Mouse (Mus musculus) kidney, postnatal 14 days (tissue): Measurements from ENCODE around the gene Clec9a.

Experiments
- DNase-seq: peaks from one replicate; pipeline ENCODE4 v3.0.0; 2022; ENCODE audit warnings: mixed read lengths

Clec9a gene

DNA sequence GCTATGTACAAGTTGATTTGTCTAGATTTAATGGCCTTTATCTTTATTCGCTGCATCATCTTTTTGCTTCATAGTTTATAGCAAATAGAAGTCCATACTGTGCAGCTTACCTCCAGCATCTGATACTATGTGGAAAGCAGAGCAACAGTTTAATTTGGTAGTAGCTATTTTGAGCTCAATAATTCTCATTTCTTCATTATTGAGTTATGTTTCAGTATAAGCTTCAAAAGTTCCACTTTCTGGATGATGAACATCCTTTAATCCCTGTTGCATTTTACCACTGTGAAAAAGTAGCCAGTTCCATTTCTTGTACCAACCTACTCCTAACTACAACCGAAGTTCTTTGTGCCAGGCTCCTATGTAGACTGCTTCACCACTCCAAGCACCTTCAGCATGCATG lies at the start of gene Clec9a:
Gene Clec9a, plus strand, starts transcription at position 301 of the 400 bp plus-strand sequence.
- no peak for DNase-seq

DNA sequence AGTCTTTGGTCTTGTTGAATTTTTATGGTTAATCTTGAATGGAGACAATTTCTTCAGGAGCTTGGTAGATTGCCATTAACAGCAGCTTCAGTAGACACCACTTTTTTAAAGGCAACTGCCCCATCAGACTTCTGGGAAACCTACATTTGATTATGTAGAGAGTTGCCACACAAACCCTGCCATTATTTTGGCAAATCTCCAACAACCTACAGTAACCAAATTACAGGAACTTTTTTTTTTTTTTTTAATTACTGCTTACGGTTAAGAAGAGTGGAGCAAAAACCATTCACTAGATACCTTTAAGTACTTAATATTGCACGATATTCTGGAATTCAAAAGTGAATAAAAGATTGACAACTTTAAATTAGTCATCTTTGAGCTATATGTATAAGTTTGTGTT lies 49.1 kb upstream of the Clec9a start:
- no peak for DNase-seq

DNA sequence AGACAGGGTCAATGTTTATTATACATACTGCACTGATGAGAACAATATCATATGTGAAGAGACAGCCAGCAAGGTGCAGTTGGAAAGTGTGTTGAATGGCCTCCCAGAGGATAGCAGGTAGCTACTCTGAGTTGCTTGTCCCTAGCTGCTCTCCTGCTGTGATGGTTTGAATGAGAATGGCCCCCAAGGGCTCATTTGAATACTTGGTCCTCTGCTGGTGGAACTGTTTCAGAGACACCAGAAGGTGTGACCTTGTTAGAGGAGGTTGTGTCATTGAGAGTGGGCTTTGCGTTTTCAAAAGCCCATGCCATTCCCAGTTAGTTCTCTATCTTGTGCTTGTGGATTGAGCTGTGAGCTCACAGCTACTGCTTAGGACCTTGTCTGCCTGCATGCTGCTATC lies 44.7 kb upstream of the Clec9a start:
- DNase-seq: no peak

DNA sequence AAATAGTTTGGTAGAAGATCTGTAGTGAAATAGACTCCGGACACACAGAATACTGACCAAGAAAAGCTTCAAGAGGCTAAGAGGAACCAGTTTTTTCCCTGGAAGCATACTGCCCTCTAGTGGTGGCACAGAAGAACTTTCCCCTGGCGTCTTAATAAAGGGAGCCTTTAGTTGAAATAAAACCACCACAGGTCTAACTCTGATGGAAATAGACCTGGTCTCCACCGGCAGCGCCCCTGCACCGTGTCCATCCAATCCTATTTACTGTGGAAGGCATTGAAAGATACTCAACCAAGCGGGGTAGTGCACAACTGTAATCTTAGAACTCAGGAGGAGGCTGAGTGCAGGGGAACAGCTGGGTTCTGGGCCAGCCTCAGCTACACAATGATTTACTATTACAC lies 42.7 kb upstream of the Clec9a start:
- DNase-seq: peak; percentile 17

DNA sequence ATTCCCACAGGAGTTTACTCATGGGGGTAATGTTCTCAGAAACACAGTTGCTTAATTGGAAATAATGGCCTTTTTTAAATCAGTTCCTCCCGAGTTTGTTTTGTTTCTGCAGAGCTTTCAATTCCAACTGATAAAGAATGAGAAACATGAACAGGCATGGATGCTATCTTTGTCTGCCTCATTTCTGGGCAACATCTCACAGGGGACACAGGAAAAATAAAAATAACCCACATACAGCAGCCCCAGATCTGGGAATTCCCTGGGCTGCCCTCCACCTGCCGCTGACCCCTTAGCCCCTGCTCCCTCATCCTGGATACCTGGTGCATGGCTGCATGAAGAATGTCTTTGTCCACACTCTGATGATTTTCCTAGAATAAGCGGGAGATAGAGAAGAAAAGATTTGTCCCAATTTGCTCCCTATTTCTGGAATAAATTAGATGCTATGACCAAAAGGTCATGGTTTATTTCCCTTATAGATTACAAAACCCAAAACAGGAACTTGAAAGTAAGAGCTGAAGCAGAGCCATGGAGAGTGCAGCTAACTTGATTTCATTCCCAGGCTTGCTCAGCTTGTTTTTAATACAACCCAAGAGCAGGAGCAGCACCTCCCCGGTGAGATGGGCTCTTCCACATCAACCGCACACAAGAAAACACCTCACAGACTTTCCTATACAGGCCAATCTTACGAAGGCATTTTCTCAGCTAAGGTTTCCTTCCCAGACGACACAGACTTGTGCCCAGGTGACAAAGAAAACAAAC lies 39.1 kb upstream of the Clec9a start:
- no peak for DNase-seq

DNA sequence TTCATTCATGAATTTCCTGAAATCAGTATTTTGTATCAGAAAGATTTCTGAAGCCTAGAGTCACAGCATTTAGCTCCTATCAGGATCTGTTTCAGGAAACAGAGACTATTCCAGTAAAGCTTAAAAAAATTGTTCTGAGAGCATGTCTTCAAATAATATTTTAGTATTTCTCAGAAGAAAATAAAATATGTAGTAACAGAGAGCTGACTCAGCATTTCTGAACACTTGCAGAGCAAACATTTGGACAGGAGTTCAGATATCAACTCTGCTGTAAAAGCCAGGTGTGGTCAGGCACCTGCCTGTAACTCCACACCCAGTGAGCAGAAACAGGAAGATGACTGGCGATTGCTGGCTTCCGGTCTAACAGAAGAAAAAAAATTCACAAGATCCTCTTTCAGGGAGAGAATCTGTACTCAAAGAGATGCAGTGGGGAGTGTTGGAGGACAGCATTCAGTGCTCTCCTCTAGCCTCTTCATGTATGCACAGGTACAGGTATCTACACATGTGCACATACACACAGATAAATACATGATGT lies 33.7 kb upstream of the Clec9a start:
- DNase-seq: no peak

DNA sequence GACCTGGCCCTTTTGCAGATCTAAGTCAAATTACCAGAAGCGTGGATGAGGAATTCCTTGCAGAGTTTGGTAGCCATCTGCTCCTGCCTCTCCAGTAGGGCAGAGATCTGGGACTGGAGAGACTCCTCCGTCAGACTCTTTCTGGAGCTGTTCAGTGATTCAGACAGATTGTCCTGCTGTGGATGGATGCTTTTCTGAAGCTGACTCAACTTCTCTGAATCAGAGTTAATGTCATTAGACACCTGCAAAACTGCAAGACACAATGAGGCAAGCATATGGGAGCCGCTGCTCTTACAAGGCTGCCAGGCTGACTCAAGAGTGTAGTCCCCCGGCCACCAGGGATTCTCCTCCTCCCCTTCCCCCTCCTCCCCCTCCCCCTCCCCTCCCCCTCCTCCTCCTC lies 28.2 kb upstream of the Clec9a start:
- no peak for DNase-seq

DNA sequence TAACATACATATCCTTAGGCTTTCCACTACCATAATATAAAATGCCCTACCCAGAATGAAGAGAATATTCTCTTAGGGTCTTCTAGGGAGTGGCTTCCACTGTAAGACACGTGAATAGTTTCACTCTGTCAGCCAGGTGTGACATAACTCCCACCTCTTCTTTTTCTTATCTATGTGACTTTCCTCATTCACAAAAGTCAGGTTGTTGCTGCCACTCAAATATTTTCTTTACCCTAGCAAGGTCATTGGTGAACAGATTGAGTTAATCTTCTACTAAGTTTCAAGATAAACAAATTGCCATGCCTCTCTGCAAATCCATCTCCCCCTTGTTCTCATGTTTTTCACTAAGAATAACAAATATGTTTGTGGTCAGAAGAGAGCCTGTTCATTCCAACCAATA lies 26.9 kb upstream of the Clec9a start:
- no peak for DNase-seq

DNA sequence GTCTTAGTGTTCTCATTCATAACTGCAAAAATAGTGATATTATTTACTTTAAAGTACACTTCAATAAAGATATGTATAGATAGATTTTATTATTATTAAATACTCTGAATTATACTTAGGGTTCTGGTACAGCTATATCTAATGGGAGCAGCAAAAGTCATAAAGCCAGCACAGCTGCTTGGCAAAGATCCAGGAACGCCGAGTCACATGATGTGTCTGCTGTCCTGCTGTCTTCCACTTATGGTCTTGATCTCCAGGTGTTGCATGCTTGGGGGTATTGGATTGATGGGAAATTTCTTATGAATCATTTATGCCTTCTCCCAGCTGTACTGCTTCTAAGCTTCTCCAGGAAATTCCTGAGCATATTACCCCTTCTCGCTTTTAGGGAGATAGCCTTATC lies 25.2 kb upstream of the Clec9a start:
- no peak for DNase-seq

DNA sequence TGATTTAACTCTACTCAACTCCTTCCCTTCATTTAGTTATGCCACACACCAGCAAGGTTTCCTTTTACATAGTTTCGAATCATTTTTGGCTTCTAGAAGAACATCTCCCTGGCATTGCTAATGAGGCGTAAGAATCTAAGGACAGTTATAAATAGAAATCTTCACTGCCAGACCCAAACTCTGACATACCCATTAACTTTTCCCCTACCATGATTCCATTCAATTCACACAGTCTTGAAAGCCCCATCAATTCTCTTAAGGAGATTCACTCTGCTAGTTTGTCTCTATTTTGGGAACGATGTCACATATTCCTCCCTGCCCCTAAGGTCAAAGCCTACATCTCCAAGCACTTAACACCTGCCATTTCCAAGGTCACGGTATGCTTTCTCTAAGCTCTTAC lies 23.7 kb upstream of the Clec9a start:
- no peak for DNase-seq

DNA sequence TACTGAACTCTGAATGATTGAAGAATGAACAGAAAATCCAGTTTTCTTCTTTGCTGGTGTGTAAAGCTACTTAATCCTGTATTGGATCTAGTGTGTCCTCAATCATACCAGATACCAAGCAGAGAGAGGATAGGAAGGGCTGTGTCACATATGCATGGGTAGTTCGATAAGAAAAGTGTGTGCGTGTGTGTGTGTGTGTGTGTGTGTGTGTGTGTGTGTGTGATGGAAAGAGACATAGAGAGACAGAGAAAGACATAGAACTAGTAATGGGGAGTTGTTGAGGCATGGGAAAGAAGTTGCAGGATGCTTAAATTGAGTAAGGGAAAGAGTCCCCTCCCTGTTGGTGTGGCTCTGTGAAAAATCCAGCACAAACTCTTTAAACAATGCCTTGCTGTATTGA lies 22.9 kb upstream of the Clec9a start, which contains the start of gene Clec12b:
Gene Clec12b, minus strand, starts transcription at position 101 of the 400 bp plus-strand sequence.
- no peak for DNase-seq

DNA sequence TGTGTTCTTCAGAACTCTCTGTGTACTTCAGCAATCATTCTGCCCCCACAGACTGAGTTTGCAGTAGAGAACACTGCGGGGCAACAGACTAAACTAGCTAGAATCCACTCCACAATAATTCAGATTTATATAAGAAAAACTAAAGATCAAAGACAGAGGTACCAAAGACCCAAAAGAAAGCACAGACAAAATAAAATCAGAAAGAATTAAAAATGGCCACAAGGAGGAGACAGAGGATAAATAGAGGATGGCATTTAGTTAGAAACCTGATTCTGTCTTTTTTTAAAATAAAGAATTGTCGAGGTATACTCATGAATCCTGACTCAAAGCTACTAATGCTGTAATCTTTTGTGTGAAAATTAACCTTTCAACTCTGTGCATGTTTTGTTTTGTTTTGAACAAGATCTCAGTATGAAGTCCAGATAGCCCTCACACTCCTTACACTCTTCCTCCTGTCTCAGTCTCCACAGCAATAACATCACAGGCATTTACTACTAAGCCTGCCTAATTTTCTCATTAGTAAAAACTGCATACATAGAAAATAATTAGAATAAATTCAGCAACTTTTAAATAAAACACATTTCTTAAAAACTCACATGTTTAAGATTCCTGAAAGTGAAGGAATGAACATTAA lies 15.5 kb upstream of the Clec9a start:
- no peak for DNase-seq

DNA sequence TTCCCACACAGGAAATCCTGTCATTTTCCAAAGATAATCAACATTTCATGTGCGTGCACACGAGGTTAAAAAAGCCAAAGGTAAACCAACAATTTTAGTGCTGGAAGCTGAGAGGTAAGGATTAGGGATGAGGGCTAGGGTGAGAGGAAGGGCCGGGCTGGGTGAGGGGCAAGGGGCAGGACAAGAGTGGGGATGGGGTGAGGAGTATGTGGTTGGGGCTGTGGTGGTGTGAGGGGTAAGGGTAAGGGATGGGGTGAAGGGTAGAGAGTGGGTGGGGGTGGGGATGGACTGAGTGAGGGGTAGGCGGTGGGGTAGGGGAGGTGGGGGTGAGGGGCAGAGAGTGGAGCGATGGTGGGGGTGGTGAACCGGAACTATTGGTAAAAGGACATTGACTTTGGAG lies 14.9 kb upstream of the Clec9a start:
- DNase-seq: no peak

DNA sequence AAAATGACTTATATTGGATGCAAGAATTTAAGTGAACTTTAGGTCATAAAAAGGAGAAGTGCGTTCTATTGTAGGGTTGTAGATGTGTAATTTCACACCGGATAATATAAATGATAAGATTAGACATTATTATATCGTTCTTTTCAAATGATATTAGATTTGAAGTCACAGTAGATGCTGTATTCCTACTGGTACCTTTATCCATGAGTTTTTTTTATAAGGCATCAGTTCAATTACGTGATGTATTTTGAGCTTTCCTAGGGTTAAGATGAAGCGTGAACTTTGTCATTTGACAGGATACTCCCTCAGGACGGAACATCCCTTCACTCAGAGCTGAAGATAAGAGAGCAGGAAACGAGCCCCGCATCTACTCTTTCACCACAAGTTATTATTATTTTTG lies 11.7 kb upstream of the Clec9a start, which contains the start of gene Clec1b:
Gene Clec1b, plus strand, starts transcription at position 301 of the 400 bp plus-strand sequence.
- no peak for DNase-seq

DNA sequence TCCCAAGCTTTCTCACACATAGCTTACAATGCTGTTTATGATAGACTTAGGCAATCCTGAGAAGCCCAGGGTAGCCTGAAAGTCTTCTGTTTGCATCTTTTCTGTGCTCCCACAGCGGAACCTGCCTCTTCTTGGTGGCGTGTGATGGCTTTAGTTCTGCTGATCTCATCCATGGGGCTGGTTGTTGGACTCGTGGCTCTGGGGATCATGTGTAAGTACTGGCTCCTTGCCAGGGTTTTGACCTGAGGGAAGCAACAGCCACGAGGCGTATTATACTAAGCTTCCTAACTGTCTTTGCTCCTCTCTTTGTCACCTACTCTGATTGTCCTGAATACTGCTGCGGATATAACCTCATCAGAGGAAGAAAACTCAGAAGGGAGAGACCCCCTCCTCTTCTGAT lies 8.7 kb upstream of the Clec9a start:
- peak; percentile 76 for DNase-seq

DNA sequence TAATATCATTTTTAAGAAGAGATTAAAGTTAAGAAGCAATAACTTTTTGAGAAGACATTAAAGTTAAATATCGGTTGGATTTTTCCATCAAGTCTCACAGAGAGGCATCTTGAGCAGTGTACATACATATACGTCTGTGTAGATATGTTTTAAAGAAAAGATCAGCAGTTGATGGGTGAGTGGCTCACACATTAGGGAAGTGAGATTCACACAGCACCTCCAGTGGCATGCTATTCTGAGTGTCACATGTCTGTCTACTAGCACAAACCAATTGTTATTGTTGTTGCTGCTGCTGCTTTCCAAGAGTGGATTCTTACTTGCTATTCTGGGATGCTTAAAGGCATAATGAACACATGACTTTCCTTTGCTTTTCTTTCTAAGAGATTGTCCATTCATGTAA lies 6.3 kb upstream of the Clec9a start:
- DNase-seq: no peak

DNA sequence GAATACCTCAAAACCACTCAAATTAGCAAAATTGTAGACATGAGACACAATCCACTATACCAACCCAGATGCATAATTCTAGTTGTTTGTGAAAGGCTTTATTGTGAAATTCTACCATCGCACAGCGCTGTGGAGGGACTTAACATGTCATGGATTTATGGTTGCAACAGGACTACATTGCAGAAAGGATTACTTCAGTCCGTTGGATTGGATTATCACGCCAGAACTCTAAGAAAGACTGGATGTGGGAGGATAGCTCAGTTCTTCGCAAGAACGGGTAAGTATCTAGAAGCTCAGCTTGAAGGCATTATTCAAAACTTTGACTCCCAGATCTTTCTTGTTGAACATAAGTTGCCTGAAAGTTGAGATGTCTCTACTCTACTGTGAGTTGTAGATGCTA lies 5.3 kb upstream of the Clec9a start:
- DNase-seq: no peak

DNA sequence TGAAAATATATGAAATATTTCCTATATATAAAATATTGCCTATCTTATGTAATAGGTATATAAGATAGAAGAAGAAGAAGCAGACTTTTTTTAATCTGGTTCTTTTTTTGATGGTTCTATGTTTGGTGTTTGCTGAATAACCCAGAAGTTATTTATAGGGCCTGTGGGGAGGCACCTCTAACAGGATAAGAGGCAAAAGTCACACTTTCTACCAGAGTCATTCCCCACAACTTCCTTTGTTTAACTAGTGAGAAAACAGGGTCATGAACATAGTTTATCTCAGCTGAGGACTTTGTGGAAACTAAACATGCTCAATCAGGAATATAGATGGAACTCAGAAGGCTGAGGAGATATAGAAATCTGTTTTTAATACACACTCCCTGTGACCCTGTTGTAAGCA lies 2.7 kb upstream of the Clec9a start:
- DNase-seq: no peak

DNA sequence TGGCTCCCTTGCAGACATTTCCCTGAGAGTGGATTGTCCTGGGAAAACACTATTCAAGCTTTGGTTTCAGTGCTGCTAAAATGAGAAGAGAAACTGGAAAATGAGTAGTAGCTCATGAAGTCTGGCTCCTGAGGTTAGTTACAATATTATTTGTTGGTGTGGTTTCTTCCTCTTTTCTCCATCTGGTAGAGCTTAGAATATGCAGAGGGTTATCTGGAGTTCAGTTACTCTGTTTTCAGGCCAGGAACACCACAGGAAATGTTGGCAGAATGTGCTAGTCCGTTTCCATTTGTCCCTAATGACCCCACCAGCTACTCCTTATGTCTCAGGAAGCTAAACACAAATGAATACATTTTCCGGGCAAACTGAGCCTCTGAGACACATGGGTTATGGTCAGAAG lies 1.3 kb upstream of the Clec9a start:
- DNase-seq: peak; percentile 34

DNA sequence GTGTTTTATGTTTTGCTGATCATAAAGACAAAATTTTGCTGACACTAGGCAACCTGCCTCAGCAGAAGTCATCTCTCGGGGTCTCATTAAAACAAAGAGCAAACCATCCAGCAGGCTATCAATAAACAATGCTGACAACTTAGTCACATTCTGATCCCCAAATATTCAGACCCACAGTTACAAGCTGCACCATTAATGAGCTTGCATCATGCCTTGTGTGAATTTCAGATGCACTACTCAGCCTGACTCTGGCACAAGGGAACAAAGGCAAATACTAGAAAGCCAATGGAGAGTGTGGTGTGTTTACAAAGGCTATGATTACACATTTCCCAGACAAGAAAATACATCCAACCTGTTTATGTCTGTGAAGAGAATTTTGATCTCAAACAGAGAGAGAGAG lies 5.5 kb downstream of the Clec9a start:
- no peak for DNase-seq

DNA sequence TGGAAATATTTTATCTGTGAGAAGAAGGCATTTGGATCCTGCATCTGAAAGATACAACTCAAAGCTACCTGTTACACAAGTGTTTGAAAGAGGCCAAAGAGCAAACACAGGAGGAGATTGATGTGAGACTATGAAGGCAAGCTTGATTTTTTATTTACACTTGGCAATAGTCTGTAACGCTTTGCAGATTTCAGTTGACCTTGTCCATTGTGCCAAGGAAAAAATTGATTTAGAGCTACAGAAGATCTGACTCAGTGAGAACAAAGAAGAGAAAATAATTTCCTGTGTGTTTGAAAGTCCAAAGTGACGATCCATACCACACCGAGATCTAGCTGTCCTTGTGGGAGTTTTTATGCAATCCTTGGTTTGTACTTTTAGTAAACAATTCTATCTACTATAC lies 13.6 kb downstream of the Clec9a start:
- DNase-seq: no peak

DNA sequence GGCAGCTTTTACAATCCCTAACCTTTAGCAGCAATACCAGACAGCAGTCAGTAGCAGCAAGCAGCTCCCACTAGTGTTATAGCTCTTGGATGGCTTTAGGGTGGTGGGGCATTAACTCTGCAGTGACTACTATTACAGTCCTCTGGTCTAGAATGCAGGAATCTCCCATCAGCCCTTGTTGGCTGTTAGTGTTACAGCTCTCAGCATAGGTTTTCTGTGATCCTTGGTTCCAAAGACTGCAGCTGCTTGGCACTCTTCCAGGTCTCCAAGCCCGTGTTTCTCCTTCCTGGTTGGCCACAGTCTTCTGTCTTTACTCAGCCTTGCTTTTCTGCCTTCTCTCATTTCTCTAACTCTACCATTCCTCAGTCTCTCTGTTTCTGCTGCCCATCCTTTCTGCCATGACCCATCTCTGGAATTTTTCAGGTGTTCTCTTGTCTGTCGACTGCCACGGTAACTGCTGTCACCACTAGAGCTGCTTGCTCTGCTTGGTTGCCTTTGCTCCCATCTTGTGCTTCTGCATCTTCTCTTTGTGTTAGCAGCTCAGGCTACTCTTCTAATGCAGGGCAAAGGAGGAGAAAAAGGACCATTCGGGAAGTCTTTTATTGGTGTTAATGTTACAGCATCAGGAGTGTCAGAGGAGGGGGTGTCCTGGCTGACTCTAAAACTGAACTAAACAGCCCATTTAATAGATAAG lies 14.5 kb downstream of the Clec9a start:
- DNase-seq: peak; percentile 56

DNA sequence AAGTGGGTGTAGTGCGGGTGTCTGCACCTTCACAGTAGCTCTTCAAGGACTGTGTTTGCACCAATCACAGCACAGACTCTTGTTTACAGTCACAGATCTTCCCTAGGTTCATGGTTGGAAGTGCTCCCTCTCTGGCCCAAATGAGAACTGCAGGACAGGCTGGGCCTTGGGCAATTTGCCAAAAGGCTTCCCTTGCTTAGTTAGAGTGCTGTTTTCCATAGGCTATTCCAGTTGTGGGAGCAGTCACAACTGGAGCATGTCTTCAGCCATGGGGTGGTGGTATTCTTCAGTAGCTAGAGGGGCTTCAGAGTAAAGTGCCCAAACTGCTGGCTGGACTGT lies 15.0 kb downstream of the Clec9a start:
- peak; percentile 85 for DNase-seq

DNA sequence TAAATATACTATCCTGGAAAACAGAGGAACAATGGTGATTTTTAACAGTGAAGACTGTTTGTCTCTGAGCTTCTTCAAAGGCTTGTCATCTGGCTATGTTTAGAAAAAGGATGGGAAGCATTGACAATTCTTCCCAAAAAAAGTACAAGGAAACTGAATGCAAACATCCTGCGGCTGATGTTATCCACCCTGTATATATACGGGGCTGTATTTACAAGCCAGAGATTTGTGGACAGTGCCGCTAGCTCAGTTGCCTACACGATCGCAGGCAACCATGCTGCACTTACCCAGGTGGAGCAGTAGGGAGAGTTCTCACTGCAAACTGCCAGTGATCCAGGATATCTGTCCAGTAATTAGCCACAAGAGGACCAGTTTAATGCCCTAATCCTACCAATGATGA lies 16.6 kb downstream of the Clec9a start:
- DNase-seq: no peak
